Mouse (Mus musculus) MEL (cell line): ENCODE measurements around the gene Dscam. TPM values are rescaled to one million over a fixed set of nuclear protein-coding genes. Genes with fewer than 3 reads are reported as not detected.

Experiments
- DNase-seq: peaks from one replicate; pipeline ENCODE4 v3.0.0; 2011; ENCODE audit warnings: low read depth, low spot score
- H3K27ac ChIP-seq: 2 replicates; pipeline ENCODE4 v1.5.1; 2012; ENCODE audit warnings: low read depth, mild to moderate bottlenecking, control low read depth, low read length, moderate library complexity; ENCODE audit not compliant: control insufficient read depth
- H3K27me3 ChIP-seq, 2 experiments: fragments of 150-350 bp in 1 of 2; sonication (generic) in 1 of 2; 2 replicates each; pipeline ENCODE4 v1.6.1; 2012; ENCODE audit warnings: low read length in 2 of 2, mild to moderate bottlenecking in 2 of 2, improper control_type of control experiment in 1 of 2, moderate library complexity in 1 of 2; ENCODE audit not compliant: insufficient read depth in 2 of 2, control insufficient read depth in 1 of 2
- H3K36me3 ChIP-seq, 2 experiments: 2 replicates each; pipeline ENCODE4 v1.6.1; 2012 to 2014; ENCODE audit warnings: low read length in 2 of 2, improper control_type of control experiment in 1 of 2, inconsistent platforms in 1 of 2, mild to moderate bottlenecking in 1 of 2; ENCODE audit not compliant: insufficient read depth in 2 of 2, control insufficient read depth in 1 of 2
- H3K4me1 ChIP-seq, 2 experiments: fragments of 150-350 bp in 1 of 2; sonication (generic) in 1 of 2; 2 replicates each; pipeline ENCODE4 v1.6.1; 2012; ENCODE audit warnings: low read length in 2 of 2, improper control_type of control experiment in 1 of 2, mild to moderate bottlenecking in 1 of 2; ENCODE audit not compliant: insufficient read depth in 2 of 2, control insufficient read depth in 1 of 2
- H3K4me3 ChIP-seq, 2 experiments: fragments of 150-350 bp in 1 of 2; sonication (generic) in 1 of 2; 2 replicates each; pipeline ENCODE4 v1.5.1; 2012; ENCODE audit warnings: low read depth in 2 of 2, low read length in 2 of 2, mild to moderate bottlenecking in 2 of 2, moderate library complexity in 2 of 2, control low read depth in 1 of 2, improper control_type of control experiment in 1 of 2; ENCODE audit not compliant: control insufficient read depth in 1 of 2, insufficient read depth in 1 of 2
- H3K79me2 ChIP-seq: 2 replicates; pipeline ENCODE4 v1.6.1; 2012; ENCODE audit warnings: mild to moderate bottlenecking, low read length, moderate library complexity; ENCODE audit not compliant: control insufficient read depth, poor library complexity, insufficient read depth
- H3K9ac ChIP-seq: 2 replicates; pipeline ENCODE4 v1.6.1; 2012; ENCODE audit warnings: low read depth, mild to moderate bottlenecking, control low read depth, low read length, moderate library complexity; ENCODE audit not compliant: control insufficient read depth, poor library complexity, severe bottlenecking
- H3K9me3 ChIP-seq: fragments of 150-350 bp; sonication (generic); replicated peaks from 2 replicates; pipeline ENCODE4 v1.6.1; 2012; ENCODE audit warnings: mild to moderate bottlenecking, low read length, improper control_type of control experiment, moderate library complexity; ENCODE audit not compliant: insufficient read depth
- BHLHE40 ChIP-seq: IDR thresholded peaks from 2 replicates; pipeline ENCODE4 v1.6.1; 2012; ENCODE audit warnings: low read depth, mild to moderate bottlenecking, inconsistent platforms, low read length, improper control_type of control experiment, borderline replicate concordance
- CHD2 ChIP-seq: IDR thresholded peaks from 2 replicates; pipeline ENCODE4 v1.6.1; 2011; ENCODE audit warnings: low read length, improper control_type of control experiment
- ELF1 ChIP-seq: IDR thresholded peaks from 2 replicates; pipeline ENCODE4 v1.6.1; 2014; ENCODE audit warnings: low read depth, mild to moderate bottlenecking, inconsistent platforms, low read length, improper control_type of control experiment, moderate library complexity
- EP300 ChIP-seq, 2 experiments: IDR thresholded peaks; 2 replicates each; pipeline ENCODE4 v1.6.1; 2011; ENCODE audit warnings: improper control_type of control experiment in 2 of 2, low read length in 2 of 2, low read depth in 1 of 2, mild to moderate bottlenecking in 1 of 2
- ETS1 ChIP-seq: IDR thresholded peaks from 2 replicates; pipeline ENCODE4 v1.6.1; 2012; ENCODE audit warnings: low read depth, mild to moderate bottlenecking, inconsistent platforms, low read length, improper control_type of control experiment, moderate library complexity
- GABPA ChIP-seq: IDR thresholded peaks from 2 replicates; pipeline ENCODE4 v1.6.1; 2012; ENCODE audit warnings: low read depth, mild to moderate bottlenecking, inconsistent platforms, low read length, improper control_type of control experiment, moderate library complexity
- GATA1 ChIP-seq: IDR thresholded peaks from 2 replicates; pipeline ENCODE4 v1.6.1; 2011; ENCODE audit warnings: low read depth, low read length, improper control_type of control experiment
- JUND ChIP-seq: IDR thresholded peaks from 2 replicates; pipeline ENCODE4 v1.6.1; 2011; ENCODE audit warnings: low read depth, mild to moderate bottlenecking, improper control_type of control experiment, low read length
- KAT2A ChIP-seq: conservative IDR thresholded peaks from 2 replicates; pipeline ENCODE4 v1.6.1; 2012; ENCODE audit warnings: low read depth, low read length, improper control_type of control experiment, inconsistent platforms
- MAZ ChIP-seq: IDR thresholded peaks from 2 replicates; pipeline ENCODE4 v1.6.1; 2012; ENCODE audit warnings: low read depth, mild to moderate bottlenecking, inconsistent platforms, low read length, improper control_type of control experiment
- MXI1 ChIP-seq: IDR thresholded peaks from 2 replicates; pipeline ENCODE4 v1.6.1; 2011; ENCODE audit warnings: mild to moderate bottlenecking, low read depth, low read length, improper control_type of control experiment
- NELFE ChIP-seq: IDR thresholded peaks from 2 replicates; pipeline ENCODE4 v1.6.1; 2011; ENCODE audit warnings: low read depth, low read length, improper control_type of control experiment
- NRF1 ChIP-seq: IDR thresholded peaks from 2 replicates; pipeline ENCODE4 v1.6.1; 2014; ENCODE audit warnings: low read depth, mild to moderate bottlenecking, inconsistent platforms, low read length, improper control_type of control experiment, moderate library complexity; ENCODE audit not compliant: poor library complexity, insufficient read depth, severe bottlenecking
- POLR2AphosphoS5 ChIP-seq: IDR thresholded peaks from 2 replicates; pipeline ENCODE4 v1.6.1; 2012; ENCODE audit warnings: low read depth, borderline replicate concordance, mild to moderate bottlenecking, inconsistent platforms, low read length, moderate library complexity, mixed read lengths
- RAD21 ChIP-seq: IDR thresholded peaks from 2 replicates; pipeline ENCODE4 v1.6.1; 2011; ENCODE audit warnings: mild to moderate bottlenecking, low read depth, low read length, improper control_type of control experiment
- RCOR1 ChIP-seq: IDR thresholded peaks from 2 replicates; pipeline ENCODE4 v1.6.1; 2012; ENCODE audit warnings: low read depth, mild to moderate bottlenecking, inconsistent platforms, low read length, improper control_type of control experiment
- SIN3A ChIP-seq: IDR thresholded peaks from 2 replicates; pipeline ENCODE4 v1.6.1; 2012; ENCODE audit warnings: low read length, improper control_type of control experiment, inconsistent platforms
- TAL1 ChIP-seq: IDR thresholded peaks from 2 replicates; pipeline ENCODE4 v1.6.1; 2012; ENCODE audit warnings: mild to moderate bottlenecking, inconsistent platforms, low read length, moderate library complexity, mixed read lengths
- TBP ChIP-seq: IDR thresholded peaks from 2 replicates; pipeline ENCODE4 v1.8.0; 2011; ENCODE audit warnings: low read depth, low read length, improper control_type of control experiment
- TCF12 ChIP-seq: IDR thresholded peaks from 2 replicates; pipeline ENCODE4 v1.6.1; 2014; ENCODE audit warnings: low read depth, mild to moderate bottlenecking, inconsistent platforms, low read length, improper control_type of control experiment, moderate library complexity
- UBTF ChIP-seq: IDR thresholded peaks from 2 replicates; pipeline ENCODE4 v1.6.1; 2012; ENCODE audit warnings: low read depth, mild to moderate bottlenecking, inconsistent platforms, low read length, improper control_type of control experiment, moderate library complexity, borderline replicate concordance; ENCODE audit not compliant: insufficient read depth
- ZMIZ1 ChIP-seq: IDR thresholded peaks from 2 replicates; pipeline ENCODE4 v1.6.1; 2012; ENCODE audit warnings: low read depth, mild to moderate bottlenecking, inconsistent platforms, low read length, improper control_type of control experiment, moderate library complexity
- ZNF384 ChIP-seq: IDR thresholded peaks from 2 replicates; pipeline ENCODE4 v1.6.1; 2012; ENCODE audit warnings: low read depth, mild to moderate bottlenecking, inconsistent platforms, low read length, improper control_type of control experiment
- polyA plus RNA-seq, 2 experiments: library from polyadenylated mRNA; stranded (reverse) in 1 of 2; unstranded in 1 of 2; fragments of >175 nt in 1 of 2; fragments of >200 nt in 1 of 2; gene quantifications; 2 replicates each; pipeline versions ENCODE4 v1.2.1 to v1.2.4; 2012; ENCODE audit warnings: low replicate concordance in 2 of 2, low read depth in 1 of 2; ENCODE audit not compliant: insufficient read length in 2 of 2, insufficient read depth in 1 of 2, missing spikeins in 1 of 2
- total RNA-seq: library from RNA; depleted of rRNA; stranded (reverse); fragments of 300-350 nt; gene quantifications from 2 replicates; pipeline ENCODE4 v1.2.3, GENCODE M21; 2012

Dscam gene
- total and polyA plus RNA-seq, 3 experiments: not detected

- Histone ChIP-seq H3K4me1 (peaks cover 2 to 19% of the 10 kb centered on the region in 2 experiments; a peak in 3 of 4 replicates), H3K4me3 (no peak overlapping the region), H3K9ac (no peak overlapping the region), H3K27me3 (no peaks in the 10 kb centered on the region), H3K9me3 (no peaks in the 10 kb centered on the region), H3K79me2 (no peaks in the 10 kb centered on the region), H3K36me3 (peaks cover 0 to 16% of the 10 kb centered on the region in 2 experiments; a peak in 2 of 4 replicates), H3K27ac (no peak overlapping the region)
- TF ChIP-seq ZNF384: peak; percentile 86
- no peak for TF ChIP-seq POLR2AphosphoS5
- TF ChIP-seq BHLHE40: no peak
- TF ChIP-seq TAL1: peak; percentile 96
- peak; percentile 88 to 89 for TF ChIP-seq EP300 (IDR thresholded peaks at IDR 0.05; ENCODE audit: low read depth in 1 of 2, low read length in 2 of 2)
- TF ChIP-seq TBP: peak; percentile 76
- no peak for TF ChIP-seq MXI1
- TF ChIP-seq CHD2: no peak; the same call in 1 of the 2 replicates
- peak; percentile 96 for TF ChIP-seq TCF12
- TF ChIP-seq GATA1: peak; percentile 93
- TF ChIP-seq JUND: no peak
- TF ChIP-seq UBTF: no peak
- TF ChIP-seq SIN3A: 0 out of 2 replicates have a peak, but pooled peaks have one; percentile 38
- peak; percentile 80 for TF ChIP-seq ETS1
- peak; percentile 56; the same call in 1 of the 2 replicates for TF ChIP-seq MAZ
- no peak for TF ChIP-seq NELFE
- peak; percentile 66; the same call in 1 of the 2 replicates for TF ChIP-seq RCOR1
- peak; percentile 85 for DNase-seq
Measured at GRCm38 (mm10) chr16:97006041-97006853, 164.3 kb downstream of the Dscam start.

- Histone ChIP-seq H3K27me3 (no peaks in the 10 kb centered on the region), H3K79me2 (no peaks in the 10 kb centered on the region), H3K4me3 (no peak overlapping the region), H3K9ac (no peak overlapping the region), H3K27ac (no peak overlapping the region), H3K9me3 (no peaks in the 10 kb centered on the region), H3K4me1 (peaks cover 2 to 19% of the 10 kb centered on the region in 2 experiments; a peak in 3 of 4 replicates), H3K36me3 (peaks cover 0 to 16% of the 10 kb centered on the region in 2 experiments; a peak in 2 of 4 replicates)
- TF ChIP-seq TBP: no peak
- TF ChIP-seq KAT2A: no peak
- TF ChIP-seq TCF12: no peak
- no peak for TF ChIP-seq EP300 (IDR thresholded peaks at IDR 0.05; ENCODE audit: low read depth in 1 of 2, low read length in 2 of 2)
- TF ChIP-seq NRF1: no peak
- TF ChIP-seq ZMIZ1: no peak
- no peak for TF ChIP-seq GATA1
- no peak for TF ChIP-seq GABPA
- TF ChIP-seq RAD21: no peak
- no peak for TF ChIP-seq ELF1
- DNase-seq: peak; percentile 22
Measured at GRCm38 (mm10) chr16:97003965-97004364, 166.6 kb downstream of the Dscam start.
